Mouse (Mus musculus) lung, embryonic 16.5 days (tissue): ENCODE data around the gene Hexim2. TPM values are rescaled to one million over a fixed set of nuclear protein-coding genes. Genes with fewer than 3 reads are reported as not detected.

Source experiments
- ATAC-seq: fragments of 200-750 bp; cut with Nextera tagmentation; 2 replicates; pipeline ENCODE4 v1.8.0; 2017; ENCODE audit warnings: low read depth, mild to moderate bottlenecking, moderate library complexity
- H3K27ac ChIP-seq: fragments of 300-500 bp; sonication (generic); 2 replicates; pipeline ENCODE4 v1.5.1; 2014; ENCODE audit warnings: mild to moderate bottlenecking, control low read depth, low read length
- H3K27me3 ChIP-seq: fragments of 300-500 bp; sonication (generic); 2 replicates; pipeline ENCODE4 v1.6.1; 2014; ENCODE audit warnings: low read depth, low read length, mixed read lengths; ENCODE audit not compliant: control insufficient read depth, insufficient read depth
- H3K36me3 ChIP-seq: fragments of 300-500 bp; sonication (generic); 2 replicates; pipeline ENCODE4 v1.6.1; 2014; ENCODE audit warnings: low read length; ENCODE audit not compliant: control insufficient read depth, insufficient read depth
- H3K4me1 ChIP-seq: fragments of 300-500 bp; sonication (generic); replicated peaks from 2 replicates; pipeline ENCODE4 v1.6.1; 2014; ENCODE audit warnings: low read length, mixed read lengths; ENCODE audit not compliant: control insufficient read depth, insufficient read depth
- H3K4me2 ChIP-seq: fragments of 300-500 bp; sonication (generic); 2 replicates; pipeline ENCODE4 v1.6.1; 2014; ENCODE audit warnings: low read depth, low read length, control low read depth
- H3K4me3 ChIP-seq: fragments of 300-500 bp; sonication (generic); 2 replicates; pipeline ENCODE4 v1.5.1; 2014; ENCODE audit warnings: mild to moderate bottlenecking, low read length, control low read depth
- H3K9ac ChIP-seq: fragments of 300-500 bp; sonication (generic); 2 replicates; pipeline ENCODE4 v1.6.1; 2014; ENCODE audit warnings: low read length, control low read depth
- H3K9me3 ChIP-seq: fragments of 300-500 bp; sonication (generic); 2 replicates; pipeline ENCODE4 v1.6.1; 2016; ENCODE audit warnings: low read length; ENCODE audit not compliant: control insufficient read depth
- WGBS: fragments of 180-500 bp; shearing (Covaris S2); extraction: QIAGEN DNeasy Blood & Tissue Kit; methylation state at CpG from one replicate; pipeline ENCODE4 v1.1.7; 2014; 5-methylcytosine and 5-hydroxymethylcytosine counted together
- polyA plus RNA-seq: library from polyadenylated mRNA; unstranded; fragments of >200 nt; fragmentation: Nextera tagmentation; extraction: Ambion mirVana; gene quantifications from 2 replicates; pipeline ENCODE4 v1.2.1, GENCODE M21; 2015

The Hexim2 gene
- polyA plus RNA-seq, 1 experiment from 2014 or later, result 8.7 TPM

- Histone ChIP-seq H3K4me3 (no peak overlapping the region), H3K36me3 (no peaks in the 10 kb centered on the region), H3K27ac (no peak overlapping the region), H3K4me1 (peaks cover 13% of the 10 kb centered on the region), H3K4me2 (no peak overlapping the region), H3K27me3 (no peaks in the 10 kb centered on the region; the same call in 1 of the 2 replicates), H3K9me3 (no peaks in the 10 kb centered on the region), H3K9ac (no peak overlapping the region)
- WGBS, result 59% methylated on average over 4 of the region's 4 CpGs
- ATAC-seq, result no peak
Observed at GRCm38 (mm10) chr11:103106386-103106785, 25.8 kb upstream of the Hexim2 start.

- WGBS, result 20% methylated on average over 10 of the region's 10 CpGs
- Histone ChIP-seq H3K9me3 (no peaks in the 10 kb centered on the region), H3K27me3 (no peaks in the 10 kb centered on the region), H3K27ac (no peak overlapping the region; the same call in 1 of the 2 replicates), H3K4me1 (peaks cover 24% of the 10 kb centered on the region), H3K4me2 (peak overlapping the region; percentile 64), H3K4me3 (peak overlapping the region; percentile 50), H3K9ac (peak overlapping the region; percentile 64), H3K36me3 (no peaks in the 10 kb centered on the region)
- no peak for ATAC-seq
Observed at GRCm38 (mm10) chr11:103111301-103111700, 20.9 kb upstream of the Hexim2 start.

GRCm38 (mm10) chr11:103111881-103112551 lies 20.2 kb upstream of the Hexim2 start:
- Histone ChIP-seq H3K4me1 (peaks cover 24% of the 10 kb centered on the region), H3K4me3 (peak overlapping the region; percentile 50), H3K36me3 (no peaks in the 10 kb centered on the region), H3K4me2 (peak overlapping the region; percentile 64), H3K9ac (peak overlapping the region; percentile 64), H3K27me3 (no peaks in the 10 kb centered on the region), H3K27ac (peak overlapping the region; percentile 32), H3K9me3 (no peaks in the 10 kb centered on the region)
- 2% methylated on average over 28 of the region's 28 CpGs for WGBS
- ATAC-seq, result 0 out of 2 replicates have a peak, but pooled peaks have one; percentile 7

GRCm38 (mm10) chr11:103112552-103112912 lies 19.7 kb upstream of the Hexim2 start:
- H3K4me1 ChIP-seq, result peaks cover 24% of the 10 kb centered on the region
- no peaks in the 10 kb centered on the region for H3K27me3 ChIP-seq
- H3K9me3 ChIP-seq, result no peaks in the 10 kb centered on the region
- H3K4me3 ChIP-seq, result peak overlapping the region; percentile 50
- H3K9ac ChIP-seq, result peak overlapping the region; percentile 64
- no peaks in the 10 kb centered on the region for H3K36me3 ChIP-seq
- peak overlapping the region; percentile 64 for H3K4me2 ChIP-seq
- 26% methylated on average over 9 of the region's 9 CpGs for WGBS
- no peak for ATAC-seq
- H3K27ac ChIP-seq, result peak overlapping the region; percentile 32

- no peak overlapping the region for H3K4me3 ChIP-seq
- no peaks in the 10 kb centered on the region for H3K27me3 ChIP-seq
- no peak overlapping the region for H3K9ac ChIP-seq
- no peak overlapping the region for H3K4me2 ChIP-seq
- WGBS, result 51% methylated on average over 12 of the region's 12 CpGs
- no peak for ATAC-seq
- H3K4me1 ChIP-seq, result peaks cover 24% of the 10 kb centered on the region
- H3K36me3 ChIP-seq, result no peaks in the 10 kb centered on the region
- H3K27ac ChIP-seq, result peak overlapping the region; percentile 32; the same call in 1 of the 2 replicates
- no peaks in the 10 kb centered on the region for H3K9me3 ChIP-seq
Observed at GRCm38 (mm10) chr11:103113005-103113404, 19.2 kb upstream of the Hexim2 start.

GRCm38 (mm10) chr11:103113771-103114170 lies 18.5 kb upstream of the Hexim2 start:
- WGBS, result 81% methylated on average over 4 of the region's 4 CpGs
- ATAC-seq, result no peak

GRCm38 (mm10) chr11:103114270-103114943 lies 17.8 kb upstream of the Hexim2 start:
- H3K4me2 ChIP-seq, result peak overlapping the region; percentile 79
- no peaks in the 10 kb centered on the region for H3K9me3 ChIP-seq
- H3K4me3 ChIP-seq, result peak overlapping the region; percentile 79
- H3K36me3 ChIP-seq, result no peaks in the 10 kb centered on the region
- no peak for ATAC-seq
- H3K9ac ChIP-seq, result peak overlapping the region; percentile 93
- 80% methylated on average over 11 of the region's 11 CpGs for WGBS
- H3K27me3 ChIP-seq, result no peaks in the 10 kb centered on the region
- H3K27ac ChIP-seq, result peak overlapping the region; percentile 94
- peaks cover 29% of the 10 kb centered on the region for H3K4me1 ChIP-seq

More at GRCm38 (mm10) chr11:103113771-103114170, 18.5 kb upstream of the Hexim2 start:
- Histone ChIP-seq H3K9ac (no peak overlapping the region), H3K36me3 (no peaks in the 10 kb centered on the region), H3K4me1 (peaks cover 29% of the 10 kb centered on the region), H3K9me3 (no peaks in the 10 kb centered on the region), H3K4me3 (no peak overlapping the region), H3K4me2 (no peak overlapping the region), H3K27ac (no peak overlapping the region), H3K27me3 (no peaks in the 10 kb centered on the region)

- peak overlapping the region; percentile 93 for H3K9ac ChIP-seq
- H3K27me3 ChIP-seq, result no peaks in the 10 kb centered on the region
- H3K9me3 ChIP-seq, result no peaks in the 10 kb centered on the region
- peak overlapping the region; percentile 79 for H3K4me3 ChIP-seq
- peak; percentile 78 for ATAC-seq
- WGBS, result under 1% methylated on average over 34 of the region's 34 CpGs
- no peaks in the 10 kb centered on the region for H3K36me3 ChIP-seq
- peak overlapping the region; percentile 94 for H3K27ac ChIP-seq
- H3K4me1 ChIP-seq, result peaks cover 29% of the 10 kb centered on the region
- peak overlapping the region; percentile 79 for H3K4me2 ChIP-seq
Observed at GRCm38 (mm10) chr11:103115163-103116007, 16.8 kb upstream of the Hexim2 start.
